Mouse (Mus musculus) skeletal muscle tissue, adult 2 months (tissue): ENCODE results near the gene Ppp1cb.
A peak's percentile ranks its signal among the peaks of the same experiment; 100 is the strongest.
"Not testable (repeated sequence)": the region's sequence is repeated elsewhere in the genome, so short reads cannot be mapped to it uniquely, and the experiment has no call there.

Source experiments
- DNase-seq: peaks from one replicate; pipeline ENCODE4 v3.0.0-alpha.2; 2012; ENCODE audit warnings: low read depth, low spot score

The Ppp1cb gene

DNA sequence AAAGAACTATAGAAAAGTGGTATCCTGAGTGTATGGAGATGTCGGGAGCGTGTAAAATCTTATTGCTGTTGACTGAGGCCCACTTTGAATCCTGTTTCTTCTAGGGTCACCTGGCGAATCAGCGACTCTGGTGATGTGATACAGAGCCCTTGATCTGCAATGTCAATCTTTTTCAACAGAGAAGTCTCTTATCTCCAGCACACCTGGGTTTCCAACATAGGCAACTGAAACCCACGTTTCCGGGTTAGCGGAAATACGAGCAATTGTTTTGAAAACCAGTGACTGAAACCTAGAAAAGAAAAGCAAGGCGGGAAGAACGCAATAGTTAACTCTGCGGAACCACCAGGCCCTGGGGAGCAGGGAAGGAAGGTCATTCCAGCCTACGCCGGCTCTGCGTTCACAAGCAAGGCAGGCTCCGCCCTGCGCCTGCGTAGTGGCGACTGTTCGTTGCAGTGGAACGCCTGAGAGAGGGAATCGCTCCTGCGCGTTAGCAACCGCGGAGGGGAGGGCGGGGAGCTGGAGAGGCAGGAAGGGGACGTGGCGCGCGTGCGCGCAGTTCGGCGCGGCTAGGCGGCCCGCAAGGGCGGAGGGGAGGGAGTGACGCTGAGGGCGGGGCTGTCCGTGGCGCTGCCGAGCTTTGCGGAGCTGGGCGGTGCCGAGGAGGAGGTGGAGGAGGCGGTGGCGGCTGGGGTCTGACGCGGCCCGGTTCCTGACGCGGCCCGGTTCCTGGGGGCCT is at the start of gene Ppp1cb:
TSS of gene Ppp1cb (plus strand) at position 436 of the 736 bp plus-strand sequence.
- DNase-seq, result peak; percentile 100

DNA sequence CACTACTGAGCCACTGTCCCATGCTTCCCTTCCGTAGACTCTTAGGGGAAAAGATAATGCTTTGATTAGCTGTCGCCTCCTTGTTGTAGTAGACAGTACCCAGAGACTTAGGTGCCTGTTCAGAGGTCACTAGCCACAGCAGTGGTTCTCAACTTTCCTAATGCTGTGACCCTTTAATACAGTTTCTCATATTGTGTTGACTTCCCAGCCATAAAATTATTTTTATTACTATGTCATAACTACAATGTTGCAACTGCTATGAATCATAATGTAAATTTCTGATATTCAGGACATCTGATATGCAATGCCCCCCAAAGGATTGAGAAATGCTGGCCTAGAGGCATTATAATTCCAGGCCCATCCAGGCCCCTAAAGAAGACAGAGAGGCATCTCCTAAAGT is 48.9 kb upstream of the Ppp1cb start:
- DNase-seq, result no peak

GRCm38 (mm10) chr5:32410954-32411688 is 47.5 kb upstream of the Ppp1cb start:
- DNase-seq, result no peak

DNA sequence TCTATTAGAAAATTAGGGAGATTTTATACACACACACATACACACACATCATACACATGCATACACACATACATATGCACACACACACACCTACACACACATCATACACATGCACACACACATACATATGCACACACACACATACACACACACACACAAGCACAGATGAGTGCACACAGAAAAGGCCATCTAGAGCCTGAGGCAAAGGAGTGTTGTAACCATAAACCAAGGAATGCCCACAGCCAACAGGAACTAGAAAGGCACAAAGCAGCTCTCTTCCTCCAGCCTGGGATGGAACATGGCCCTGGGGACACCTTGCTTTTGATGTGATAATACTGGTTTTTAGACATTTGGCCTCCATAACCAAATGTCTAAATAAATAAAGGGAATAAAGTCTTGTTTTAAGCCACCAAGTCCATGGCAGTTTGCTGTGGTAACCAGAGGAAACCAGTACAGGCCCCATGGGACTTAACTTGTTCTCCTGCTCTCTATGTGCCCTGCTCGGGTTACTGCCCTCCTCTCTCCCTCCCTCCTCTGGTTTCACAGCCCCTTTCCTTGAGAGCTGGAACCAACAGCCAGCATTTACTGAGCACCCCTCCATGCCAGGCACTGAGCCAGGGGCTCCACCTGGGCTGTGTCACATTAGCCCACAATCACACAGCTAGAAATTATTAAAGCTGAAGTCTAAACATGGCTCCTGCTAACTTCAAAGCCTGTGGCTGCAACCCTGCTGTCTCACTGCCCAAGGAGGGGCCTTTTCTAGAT is 46.3 kb upstream of the Ppp1cb start:
- DNase-seq, result peak; percentile 65

- peak; percentile 33 for DNase-seq
These were observed 45.6 kb upstream of the Ppp1cb start for GRCm38 (mm10) chr5:32413083-32413482.

- DNase-seq, result no peak
These were observed 45.1 kb upstream of the Ppp1cb start for GRCm38 (mm10) chr5:32413569-32413968.

GRCm38 (mm10) chr5:32414461-32414985 is 44.1 kb upstream of the Ppp1cb start:
- peak; percentile 47 for DNase-seq

DNA sequence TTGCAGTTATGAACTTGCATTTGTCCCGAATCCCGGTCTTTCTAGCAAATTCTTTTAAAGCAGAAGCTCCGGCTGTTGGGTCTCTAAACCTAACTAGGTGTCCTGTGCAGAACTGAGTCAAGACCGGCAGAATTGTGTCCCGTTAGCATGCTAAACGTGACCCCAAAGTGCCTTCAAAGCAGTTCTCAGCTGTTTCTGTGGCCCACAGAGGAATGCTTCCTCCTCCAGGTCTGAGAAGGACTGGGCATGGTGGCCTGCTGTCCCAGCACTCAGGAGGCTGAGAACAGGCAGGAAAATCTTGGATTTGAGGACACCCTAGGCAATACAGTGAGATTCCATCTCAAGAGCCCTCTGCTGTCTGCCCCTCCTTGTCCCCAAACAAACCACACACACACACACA is 43.1 kb upstream of the Ppp1cb start:
- DNase-seq, result no peak

DNA sequence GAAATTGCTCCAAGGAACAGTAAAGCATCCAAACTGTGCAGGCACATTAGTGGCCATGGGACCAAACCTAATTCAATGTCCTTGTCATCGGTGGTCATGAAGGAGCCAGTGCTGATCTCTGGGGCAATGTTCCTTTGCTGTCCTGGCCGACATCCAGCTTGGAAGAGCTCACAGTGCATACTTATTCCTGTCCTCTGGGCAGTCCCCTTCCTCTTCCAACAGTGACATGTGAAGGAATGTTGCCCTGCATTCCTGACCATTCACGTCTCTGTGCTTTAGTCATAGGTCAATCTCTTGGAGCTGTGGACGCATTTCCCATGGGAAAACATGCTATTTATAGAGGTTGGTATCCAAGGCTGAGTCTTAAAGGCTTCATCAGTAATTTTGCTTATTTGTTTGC is 41.8 kb upstream of the Ppp1cb start:
- peak; percentile 92 for DNase-seq

GRCm38 (mm10) chr5:32422081-32422589 is 36.5 kb upstream of the Ppp1cb start:
- no peak for DNase-seq

DNA sequence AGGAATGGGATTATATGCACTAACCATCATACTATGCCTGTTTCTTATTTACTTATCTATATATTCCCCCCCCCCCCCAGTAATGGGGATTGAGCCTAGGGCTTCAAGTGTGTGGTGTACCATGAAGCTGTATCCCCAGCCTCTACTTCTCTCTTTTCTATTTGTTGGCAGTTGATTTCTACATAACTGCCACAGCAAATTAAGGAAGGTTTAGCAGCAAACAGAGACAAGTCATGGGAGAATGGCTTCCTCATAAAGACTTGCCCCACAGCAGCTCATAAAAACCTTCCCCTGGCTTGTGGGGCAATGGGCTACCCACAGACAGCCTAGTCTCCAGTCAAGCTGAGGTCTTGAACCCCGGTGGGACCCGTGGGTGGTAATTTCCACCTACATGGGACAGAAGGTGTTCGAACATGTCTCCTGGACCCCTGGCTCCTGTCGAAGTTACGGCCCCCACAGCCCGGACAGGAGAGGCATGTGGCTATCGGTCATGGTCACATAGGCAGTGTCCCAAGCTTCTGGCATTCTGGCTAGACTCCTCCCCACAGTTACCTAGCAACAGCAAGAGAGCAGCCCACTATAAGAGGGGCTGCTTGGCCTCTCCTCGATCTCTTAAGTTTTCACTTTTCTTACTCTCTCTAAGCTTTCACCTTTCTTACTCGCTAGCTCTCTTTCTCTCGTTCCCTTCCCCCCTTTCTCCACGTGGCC is 35.1 kb upstream of the Ppp1cb start:
- DNase-seq, result no peak

GRCm38 (mm10) chr5:32424464-32424863 is 34.2 kb upstream of the Ppp1cb start:
- no peak for DNase-seq

GRCm38 (mm10) chr5:32425485-32426171 is 33.0 kb upstream of the Ppp1cb start:
- DNase-seq, result no peak

- no peak for DNase-seq
These were observed 28.2 kb upstream of the Ppp1cb start for GRCm38 (mm10) chr5:32430399-32430798.

- DNase-seq, result not testable (repeated sequence)
These were observed 24.3 kb upstream of the Ppp1cb start for GRCm38 (mm10) chr5:32434346-32434745.

DNA sequence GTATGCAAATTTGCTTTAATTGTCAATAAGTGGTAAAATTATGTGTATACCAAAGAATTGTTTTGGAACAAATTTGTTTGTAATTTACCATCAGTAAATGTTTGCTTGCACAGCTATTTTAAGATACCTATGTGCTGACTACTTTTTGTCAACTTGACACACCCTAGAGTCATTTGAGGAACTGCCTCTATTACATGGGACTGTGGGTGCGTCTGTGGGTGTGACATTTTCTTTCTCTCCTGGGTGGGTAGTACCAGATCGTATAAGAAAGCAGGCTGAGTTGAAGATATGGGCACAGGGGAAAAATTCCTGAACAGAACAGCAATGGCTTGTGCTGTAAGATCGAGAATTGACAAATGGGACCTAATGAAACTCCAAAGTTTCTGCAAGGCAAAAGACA is 23.0 kb upstream of the Ppp1cb start:
- DNase-seq, result no peak

DNA sequence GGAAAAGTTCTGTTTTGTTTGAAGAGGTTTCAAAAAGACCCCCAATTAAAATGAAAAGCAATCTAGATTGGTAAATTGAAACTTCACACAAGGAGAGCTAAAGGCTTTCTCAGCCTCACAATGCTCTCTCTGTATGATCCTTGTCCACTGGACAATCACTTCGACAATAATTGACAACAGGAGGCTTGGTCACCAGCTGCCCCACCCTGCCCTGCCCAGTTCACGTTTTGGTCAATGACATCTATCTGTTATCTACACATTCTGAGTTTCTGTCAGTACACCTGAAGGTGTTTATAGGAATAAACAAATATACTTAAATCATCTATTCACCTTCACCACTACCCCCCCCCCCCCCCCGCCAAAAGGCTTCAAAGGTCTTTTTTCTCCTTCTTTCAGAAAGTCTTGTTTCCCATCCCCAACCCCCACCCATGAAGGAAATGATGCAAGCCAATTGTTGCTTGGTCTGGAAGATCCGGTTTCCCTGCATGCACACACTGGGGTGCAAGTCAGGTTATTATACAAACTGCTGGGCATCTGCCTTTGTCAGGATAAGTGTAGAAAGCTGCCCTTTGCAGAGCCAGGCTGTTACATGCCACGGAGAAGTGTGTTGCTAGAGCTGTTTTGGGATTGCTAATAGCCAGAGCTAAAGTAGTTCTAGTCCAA is 20.6 kb upstream of the Ppp1cb start:
- no peak for DNase-seq

GRCm38 (mm10) chr5:32438564-32438922 is 20.1 kb upstream of the Ppp1cb start:
- no peak for DNase-seq

DNA sequence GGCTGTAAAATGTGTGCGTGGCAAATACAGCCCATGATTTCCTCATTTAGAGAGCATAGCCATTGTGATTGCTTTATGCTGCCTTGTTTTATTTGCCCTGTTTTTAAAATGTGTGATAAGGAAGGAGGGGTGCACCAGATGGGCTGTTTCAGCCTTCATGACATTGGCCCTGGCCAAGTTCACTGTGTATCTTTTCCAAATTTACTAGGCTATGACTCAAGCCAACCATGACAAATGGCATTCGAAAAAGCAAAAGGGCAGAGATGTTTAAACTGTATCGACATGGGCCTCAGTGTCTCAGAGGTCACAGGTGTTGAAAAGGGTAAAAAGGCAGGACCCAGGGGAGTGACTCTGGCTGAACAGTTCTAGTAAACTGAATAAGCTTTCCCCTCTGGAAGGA is 17.3 kb upstream of the Ppp1cb start:
- no peak for DNase-seq

GRCm38 (mm10) chr5:32441992-32442575 is 16.6 kb upstream of the Ppp1cb start:
- DNase-seq, result no peak
